Mouse (Mus musculus) frontal cortex, postnatal 25 days (tissue): ENCODE results near the gene Jak2.

ENCODE experiments used
- DNase-seq, 2 experiments: peaks; one replicate each; pipeline ENCODE4 v3.0.0; 2022; ENCODE audit warnings: low spot score in 2 of 2

The Jak2 gene

DNA sequence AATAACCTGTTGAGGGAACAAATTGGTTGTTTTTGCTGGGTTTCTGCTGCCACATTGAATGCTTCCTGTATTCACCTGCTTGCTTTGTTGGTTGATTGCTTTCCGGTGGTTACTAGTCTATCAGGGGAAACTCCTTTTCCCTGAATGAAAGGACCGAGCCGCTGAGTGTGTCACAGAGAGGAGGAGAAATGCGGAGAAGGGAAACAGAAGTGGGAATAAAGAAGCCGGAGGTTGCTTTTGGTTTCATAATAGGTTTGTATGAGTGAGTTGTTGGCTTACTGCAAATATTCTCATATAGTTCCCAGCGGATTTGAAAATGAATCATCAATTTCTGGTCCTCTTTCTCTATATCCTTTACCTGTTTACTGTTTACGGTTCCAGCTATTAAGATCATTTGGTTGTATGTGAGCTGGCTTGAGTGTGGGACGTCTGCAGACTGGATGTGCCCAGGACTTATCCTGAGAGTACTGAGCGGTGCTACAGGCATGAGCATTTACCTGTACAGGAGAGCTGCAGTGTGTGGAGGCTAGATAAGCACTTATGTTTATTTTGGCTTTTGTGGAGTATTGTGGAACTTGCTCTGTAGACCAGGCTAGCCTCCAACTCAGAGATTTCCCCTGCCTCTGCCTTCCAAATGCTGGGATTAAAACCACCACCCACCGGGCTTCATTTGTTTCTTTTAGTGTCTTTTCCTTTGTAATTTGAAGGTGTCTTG lies 1.4 kb downstream of the Jak2 start:
- no peak for DNase-seq

DNA sequence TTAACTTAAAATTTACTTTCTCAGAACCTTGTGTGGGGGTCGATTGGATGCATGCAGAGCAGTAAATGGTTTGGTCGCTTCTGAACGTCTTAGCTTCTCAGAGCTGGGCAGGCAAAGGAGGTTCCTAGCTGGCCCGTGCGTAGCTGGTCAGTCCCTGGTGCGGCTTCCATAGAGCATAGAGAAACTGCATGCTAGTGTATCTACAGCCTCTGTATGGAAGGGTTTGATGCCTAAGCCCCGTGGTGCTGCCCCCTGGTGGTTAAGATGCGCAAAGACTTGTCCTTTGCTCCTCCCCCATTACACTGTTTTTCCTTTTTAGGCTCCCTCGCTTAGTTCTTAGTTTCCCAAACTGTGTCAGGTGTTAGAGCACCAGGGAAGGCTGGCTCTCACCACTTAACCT lies 2.1 kb downstream of the Jak2 start:
- peak; percentile 62 to 83 for DNase-seq

DNA sequence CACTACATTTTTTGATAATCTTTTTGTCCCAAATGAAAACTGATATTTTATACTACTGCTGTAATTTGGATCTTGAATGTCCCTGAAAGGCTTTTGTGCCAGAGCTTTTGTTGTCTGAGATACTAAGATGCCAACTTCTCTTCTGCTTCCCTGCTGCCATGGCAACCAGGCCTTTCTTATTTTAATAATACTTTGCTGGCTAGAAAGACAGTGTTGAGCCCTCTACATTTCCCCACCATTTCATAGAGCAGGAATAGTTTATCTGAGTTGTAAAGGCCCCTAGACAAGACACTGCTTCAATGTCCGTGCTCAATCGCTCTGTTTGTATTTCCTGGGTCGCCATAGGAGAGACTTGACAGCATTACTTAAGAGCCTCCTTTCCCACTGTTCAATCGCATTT lies 3.0 kb downstream of the Jak2 start:
- no peak for DNase-seq

DNA sequence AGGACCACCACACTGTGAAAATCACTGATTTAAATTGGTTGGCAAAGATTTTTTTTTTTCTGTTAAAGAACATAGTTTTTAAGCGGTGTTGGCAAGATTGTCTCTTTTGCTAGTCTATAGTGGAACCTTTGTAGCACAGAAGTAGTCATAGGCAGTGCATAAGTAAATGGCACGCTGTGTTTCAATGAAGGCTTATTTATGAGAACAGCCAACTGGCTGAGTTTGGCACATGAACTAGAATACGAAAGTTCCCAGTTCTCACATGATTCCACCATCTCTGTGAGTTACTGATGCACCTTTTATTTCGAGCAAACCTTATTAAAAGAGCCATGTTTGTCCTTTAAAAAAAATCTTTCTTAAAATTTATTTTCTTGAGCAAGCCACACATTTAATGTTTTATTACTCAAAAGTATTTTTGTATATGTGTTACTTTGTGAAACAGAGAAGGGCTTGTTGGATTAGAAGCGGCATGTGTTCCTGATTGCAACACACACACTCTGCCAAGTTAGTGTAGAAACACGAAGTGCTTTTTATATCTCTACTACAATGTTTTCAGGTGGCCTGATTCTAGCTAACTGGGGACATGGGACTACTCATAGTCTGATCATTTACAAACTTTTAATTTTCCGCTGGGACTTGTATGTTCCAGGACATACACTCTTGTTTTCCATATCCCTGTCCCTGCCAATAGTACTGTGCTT lies 3.8 kb downstream of the Jak2 start:
- no peak for DNase-seq

DNA sequence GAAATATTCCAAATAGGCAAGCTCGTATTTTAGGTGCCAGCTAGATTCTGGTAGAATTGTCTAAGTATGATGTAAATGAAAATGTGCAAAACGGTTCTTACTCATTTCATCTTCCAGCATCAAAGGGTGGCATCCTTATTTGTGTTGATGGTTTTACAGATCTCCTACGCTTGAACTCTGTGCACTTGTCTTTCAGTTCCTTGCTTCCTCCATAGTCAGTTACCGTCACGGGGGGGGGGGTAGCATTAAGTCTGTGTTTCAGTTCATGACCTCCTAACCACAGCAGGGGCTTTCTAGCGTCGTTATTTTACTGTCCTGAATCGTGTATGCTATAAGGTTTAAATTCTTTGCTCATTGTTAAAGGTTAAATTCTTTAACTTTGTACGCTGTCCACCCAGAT lies 10.0 kb downstream of the Jak2 start:
- DNase-seq = no peak

DNA sequence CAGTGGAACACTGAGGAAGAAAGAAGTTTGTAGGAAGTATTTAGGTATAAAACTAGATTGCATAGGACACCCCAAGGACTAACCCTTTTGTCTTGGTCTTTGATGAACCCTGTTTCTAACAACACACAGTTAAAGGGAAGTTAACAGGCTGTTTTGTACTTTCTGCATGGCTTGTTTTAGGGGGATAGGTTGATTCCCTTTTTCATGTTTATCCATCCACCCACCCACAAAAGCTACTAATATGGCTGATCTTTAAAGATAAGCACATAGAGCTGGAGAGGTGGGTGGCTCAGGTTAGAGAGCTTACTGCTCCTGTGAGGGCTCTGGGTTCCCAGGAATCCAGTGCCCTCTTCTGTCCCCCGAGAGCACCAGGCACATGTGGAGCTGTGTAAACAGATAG lies 11.9 kb downstream of the Jak2 start:
- DNase-seq = no peak

DNA sequence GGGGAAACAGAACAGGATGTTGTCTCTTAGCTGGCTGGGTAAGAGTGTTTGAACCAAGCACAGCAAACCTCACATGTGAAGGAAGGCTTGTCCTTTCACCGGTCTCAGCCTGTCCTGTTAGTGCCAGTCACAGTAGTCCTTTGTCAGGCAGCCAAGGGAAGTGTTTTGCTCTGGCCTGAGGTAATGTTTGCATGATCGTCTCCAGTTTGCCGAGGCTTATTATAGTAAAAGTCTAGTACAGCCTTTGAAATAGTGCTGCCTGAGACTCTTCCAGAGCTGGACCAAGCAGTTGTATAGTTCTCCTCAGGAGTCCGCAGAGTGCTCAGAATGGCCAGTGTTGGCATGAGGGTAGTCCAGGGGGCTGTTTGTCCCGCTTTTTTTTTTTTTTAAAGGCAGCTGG lies 13.9 kb downstream of the Jak2 start:
- no peak for DNase-seq

DNA sequence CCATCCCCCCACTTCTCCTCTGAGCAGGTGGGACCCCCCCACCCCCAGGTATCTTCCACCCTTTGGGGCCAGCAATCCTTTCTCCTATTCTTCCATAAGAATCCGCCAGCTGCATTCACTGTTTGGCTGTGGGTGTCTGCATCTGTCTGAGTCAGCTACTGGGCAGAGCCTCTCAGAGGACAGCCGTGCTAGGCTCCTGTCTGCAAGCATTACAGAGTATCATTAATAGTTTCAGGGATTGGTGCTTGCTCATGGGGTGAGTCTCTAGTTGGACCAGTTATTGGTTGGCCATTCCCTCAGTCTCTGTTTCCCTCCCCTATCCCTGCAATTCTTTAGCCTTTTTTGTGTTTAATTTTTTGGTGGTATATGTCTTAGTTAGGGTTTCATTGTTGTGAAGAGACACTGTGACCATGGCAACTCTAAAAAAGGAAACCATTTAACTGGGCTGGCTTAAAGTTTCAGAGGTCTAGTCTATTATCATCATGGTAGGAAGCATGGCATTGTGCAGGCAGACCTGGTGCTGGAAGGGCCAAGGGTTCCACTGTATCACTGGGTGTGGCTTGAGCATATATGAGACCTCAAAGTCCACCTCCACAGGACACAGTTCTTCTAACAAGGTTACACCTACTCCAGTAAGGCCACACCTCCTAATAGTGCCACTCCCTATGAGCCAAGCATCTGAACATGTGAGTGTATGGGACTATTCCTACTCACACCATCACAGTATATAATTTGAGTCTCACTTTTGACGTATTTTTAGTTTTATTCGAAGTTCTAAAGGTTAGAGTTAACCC lies 15.6 kb downstream of the Jak2 start:
- DNase-seq = no peak

DNA sequence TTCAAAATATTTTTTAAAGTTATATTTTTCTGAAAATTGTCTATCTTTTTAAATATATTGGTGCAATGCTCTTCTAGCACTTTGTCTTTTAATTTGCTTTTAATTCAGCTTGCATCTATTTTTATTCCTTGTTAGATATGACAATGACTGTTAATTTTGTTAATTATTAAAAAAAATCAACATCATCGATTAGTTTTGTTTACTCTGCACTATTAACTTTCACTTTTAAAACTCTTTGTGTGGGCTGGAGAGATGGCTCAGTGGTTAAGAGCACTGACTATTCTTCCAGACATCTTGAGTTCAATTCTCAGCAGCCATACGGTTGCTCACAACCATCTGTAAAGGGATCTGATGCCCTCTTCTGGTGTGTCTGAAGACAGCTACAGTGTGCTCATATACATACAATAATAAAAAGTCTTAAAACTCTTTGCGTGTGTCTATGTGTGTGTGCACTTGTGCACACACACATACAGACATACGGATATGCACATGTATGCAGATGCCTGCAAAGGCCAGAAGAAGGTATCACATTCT lies 17.2 kb downstream of the Jak2 start:
- DNase-seq = no peak

DNA sequence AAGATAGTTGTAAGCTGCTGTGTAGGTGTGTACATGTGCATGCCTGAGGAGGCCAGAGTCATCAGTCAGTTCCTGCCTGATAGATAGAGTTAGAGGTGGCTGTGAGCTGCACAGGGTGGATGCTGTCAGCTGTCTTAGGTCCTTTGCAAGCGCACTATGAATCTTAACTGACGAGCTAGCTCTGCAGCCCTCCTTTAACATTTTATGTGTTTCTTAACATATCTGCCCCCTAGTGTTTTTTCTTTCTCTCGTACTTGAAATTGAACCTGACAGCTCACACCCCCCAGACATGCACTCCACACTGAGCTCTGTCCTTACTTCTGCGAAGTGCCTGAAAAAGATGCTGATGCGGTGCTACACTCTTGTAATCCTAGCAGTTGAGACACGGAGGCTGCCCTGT lies 18.6 kb downstream of the Jak2 start:
- DNase-seq = no peak

DNA sequence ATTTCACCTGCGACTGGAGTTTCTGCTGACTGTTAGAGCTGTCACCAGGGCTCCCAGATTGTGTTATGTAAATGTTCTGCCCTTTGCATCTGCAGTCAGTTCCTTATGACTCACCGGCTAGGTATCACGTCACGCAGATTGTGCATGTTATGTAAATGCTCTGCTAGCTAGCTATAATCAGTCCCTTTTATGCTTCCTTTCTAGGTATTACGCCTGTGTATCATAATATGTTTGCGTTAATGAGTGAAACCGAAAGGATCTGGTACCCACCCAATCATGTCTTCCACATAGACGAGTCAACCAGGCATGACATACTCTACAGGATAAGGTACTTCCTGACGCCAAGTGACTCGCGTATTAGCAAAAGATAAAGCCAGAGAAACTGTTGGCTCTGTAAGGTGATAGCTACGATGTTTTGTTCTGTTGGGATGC lies 19.5 kb downstream of the Jak2 start:
- DNase-seq = no peak

DNA sequence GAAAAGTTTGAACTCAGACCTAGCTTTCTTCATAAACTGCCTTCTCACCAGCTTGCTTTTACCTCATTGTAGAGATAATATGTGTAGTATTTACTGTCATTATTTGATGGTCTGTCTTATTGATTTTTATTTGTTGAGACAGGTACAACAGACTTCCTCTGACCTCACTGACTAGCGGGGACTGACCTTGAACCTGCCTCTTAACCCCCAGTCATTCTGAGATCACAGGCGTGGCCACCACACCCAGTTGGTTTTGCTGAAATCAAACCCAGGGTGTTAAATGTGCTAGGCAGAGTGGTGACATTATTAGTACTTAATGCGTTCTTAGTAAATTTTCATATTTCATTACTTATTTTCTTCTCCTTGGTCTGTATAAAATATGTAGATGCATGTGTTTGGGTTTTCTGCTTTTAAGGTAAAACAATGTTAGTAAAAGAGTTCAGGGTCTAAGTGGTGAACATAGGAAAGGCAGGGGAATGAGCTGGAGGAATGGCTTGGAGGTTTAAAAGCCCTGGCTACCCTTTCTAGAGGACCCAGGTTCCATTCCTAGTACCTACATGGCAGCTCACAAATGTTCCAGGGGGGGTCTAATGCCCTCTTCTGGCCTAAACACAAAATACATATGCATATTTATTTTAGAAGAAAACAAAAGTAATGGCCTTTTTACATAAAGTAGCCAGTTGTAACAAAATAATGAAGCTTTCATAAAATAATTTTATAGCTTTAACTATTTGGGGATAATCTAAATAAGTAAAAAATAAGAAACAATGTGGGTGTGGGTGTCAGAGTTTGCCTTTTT lies 20.6 kb downstream of the Jak2 start:
- DNase-seq = no peak

DNA sequence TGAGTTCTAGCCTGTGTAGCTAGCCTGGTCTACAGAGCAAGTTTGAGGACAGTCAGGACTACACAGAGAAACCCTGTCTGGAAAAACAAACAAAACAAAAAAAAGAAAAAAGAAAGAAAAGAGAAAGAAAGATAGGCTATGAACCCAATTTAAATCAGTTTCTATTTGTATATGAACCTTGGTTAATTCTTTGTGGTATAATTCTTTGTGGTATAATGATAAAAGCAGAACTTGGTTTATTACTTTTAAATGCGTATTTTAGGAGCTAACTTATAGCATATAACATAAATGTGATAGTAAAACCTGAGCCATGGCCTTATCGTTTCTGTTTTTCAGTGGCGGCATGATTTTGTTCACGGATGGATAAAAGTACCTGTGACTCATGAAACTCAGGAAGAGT lies 24.8 kb downstream of the Jak2 start:
- DNase-seq = no peak

DNA sequence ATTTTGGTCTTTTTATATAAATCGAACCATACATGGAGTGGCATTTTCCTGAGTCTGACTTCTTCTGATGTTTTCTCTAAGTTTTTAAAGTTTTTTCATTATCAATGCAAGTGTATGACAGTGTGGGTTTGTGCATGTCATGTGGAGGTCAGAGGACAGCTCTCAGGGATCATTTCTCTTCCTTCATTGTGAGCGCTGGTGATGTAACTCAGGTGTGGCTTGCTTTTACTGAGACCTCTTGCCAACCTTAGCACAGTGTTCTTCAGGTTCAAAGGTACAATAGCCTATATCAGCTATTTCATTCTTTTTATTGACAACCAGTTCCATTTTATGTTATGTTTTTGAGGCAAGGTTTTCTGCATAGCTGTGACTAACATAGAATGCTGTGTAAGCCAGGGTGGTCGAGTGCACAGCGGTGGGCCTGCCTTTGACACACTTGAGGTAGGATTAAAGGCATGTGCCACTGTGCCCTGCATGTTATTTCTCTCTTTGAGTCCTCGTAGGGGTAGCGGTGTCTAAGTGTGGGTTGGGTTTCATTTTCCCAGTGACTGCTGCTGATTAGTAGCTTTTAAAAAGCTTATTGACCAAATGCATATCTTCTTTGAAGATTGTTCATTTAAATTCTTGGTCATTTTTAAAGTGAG lies 27.4 kb downstream of the Jak2 start:
- no peak for DNase-seq

DNA sequence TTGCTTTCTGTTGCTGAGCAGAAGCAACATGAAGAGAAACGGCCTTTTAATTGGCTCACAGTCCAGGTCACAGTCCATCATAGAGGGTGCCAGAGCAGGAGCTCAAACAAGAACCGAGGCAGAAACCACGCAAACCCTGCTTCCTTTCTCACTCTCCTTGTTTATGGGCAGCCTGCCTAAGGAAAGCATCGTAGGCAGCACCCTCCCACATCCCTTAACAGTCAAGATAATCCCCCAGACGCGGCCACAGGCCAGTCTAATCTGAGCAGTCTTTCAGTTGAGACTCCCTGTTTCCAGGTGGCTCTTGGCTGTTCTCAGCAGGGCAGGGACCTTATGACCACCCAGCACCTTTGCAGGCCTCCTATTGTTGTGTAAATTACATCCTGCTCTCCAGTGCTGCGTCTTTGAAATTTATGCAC lies 33.8 kb downstream of the Jak2 start:
- DNase-seq = no peak

DNA sequence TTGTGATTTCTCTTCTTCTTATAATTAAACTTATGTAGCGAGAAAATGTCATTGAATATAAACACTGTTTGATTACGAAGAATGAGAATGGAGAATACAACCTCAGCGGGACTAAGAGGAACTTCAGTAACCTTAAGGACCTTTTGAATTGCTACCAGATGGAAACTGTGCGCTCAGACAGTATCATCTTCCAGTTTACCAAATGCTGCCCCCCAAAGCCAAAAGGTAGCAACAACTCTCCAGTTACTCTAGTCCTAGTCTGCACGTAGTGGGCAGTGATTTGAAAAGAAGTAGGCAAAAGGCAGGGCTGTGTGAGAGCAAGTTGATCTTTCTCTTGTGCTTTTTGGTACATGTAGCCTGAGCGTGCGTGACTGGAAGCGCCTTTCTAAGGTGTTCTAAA lies 36.2 kb downstream of the Jak2 start:
- DNase-seq = no peak

DNA sequence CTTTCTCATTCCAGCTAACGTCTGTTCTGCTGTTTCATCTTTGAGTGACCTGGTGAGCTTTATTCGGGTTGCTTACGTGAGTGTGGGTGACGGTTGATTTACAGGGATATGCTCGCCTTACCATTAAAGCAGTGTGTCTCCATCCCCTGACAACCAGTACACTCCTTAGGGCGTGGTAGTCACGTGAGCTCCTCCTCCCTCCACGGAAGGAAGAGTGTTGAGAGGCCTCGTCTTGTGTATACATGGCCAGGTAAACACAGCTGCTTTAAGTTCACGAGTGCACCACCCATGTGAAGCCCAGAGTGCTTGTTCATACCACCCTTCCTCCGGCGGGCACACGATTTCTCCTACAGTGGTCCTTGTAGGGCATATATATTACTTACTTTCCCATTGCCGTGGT lies 39.9 kb downstream of the Jak2 start:
- DNase-seq = no peak

DNA sequence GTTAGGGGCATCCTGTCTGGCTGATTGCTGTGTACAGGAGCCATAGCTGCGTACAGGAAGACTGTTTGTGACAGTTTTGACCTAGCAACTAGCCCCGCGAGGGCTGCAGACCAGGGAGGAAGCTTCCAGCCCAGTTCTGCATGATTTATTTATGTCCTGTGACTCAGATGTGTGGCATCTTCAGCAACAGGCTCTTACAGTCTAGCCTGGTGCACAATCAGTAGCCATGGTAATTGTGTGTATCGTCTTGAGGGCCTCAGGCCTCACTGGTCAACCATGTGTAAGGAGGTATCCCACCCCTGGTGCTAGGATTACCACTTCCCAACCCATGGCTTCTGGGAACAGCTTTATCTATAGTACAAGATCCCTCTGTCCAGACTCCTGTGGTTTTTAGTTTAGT lies 40.9 kb downstream of the Jak2 start:
- no peak for DNase-seq

DNA sequence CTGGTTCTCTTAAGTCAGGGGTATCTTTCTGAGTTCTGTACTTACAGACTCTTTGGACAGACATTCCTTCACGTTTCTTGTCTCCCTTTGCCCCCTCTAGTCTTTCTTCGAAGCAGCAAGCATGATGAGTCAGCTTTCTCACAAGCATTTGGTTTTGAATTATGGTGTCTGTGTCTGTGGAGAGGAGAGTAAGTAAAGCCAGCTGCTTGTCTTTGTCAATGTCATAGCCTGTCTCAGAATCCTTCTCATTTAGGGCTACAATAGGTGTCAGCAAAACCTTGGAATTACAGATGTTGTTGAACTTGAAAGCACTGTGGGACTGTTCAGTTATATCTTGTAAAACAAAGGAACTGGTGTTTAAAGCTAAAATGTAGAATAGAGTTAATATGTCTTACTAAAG lies 43.1 kb downstream of the Jak2 start:
- DNase-seq = no peak

DNA sequence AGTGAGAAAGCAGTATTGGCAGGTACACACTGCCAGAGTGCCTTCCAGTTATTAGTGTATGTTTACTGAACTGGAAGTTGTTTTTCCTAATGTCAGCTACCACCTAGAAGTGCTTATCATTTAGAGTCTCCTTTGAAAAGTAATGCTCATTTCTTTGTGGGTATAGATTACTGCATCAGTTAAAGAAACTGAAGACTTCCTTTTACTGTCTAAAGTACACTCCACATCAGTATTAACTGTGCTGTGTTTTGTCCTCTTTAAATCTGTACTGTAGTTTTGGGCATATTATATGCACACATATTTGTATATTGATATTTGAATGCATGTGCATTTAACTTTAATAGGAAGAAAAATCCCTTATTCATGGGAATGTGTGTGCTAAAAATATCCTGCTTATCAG lies 44.5 kb downstream of the Jak2 start:
- no peak for DNase-seq

DNA sequence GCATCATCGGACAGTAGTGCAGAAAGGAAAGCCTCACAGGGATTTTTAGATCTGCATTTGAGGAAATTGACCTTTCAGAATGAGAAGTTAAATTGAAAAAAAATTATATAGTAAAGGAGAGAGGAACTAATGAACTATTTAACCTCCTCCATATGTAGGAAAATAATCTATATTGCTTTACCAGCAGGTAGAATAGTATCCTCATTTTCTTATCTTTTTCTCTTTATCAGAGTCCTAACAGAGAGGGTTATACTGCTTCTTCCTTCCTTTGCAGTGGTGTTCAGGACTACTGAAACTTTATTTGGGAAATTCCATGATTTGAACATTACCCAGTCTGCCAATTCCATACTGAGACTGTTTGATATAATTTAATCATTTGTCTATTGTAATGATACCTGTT lies 45.7 kb downstream of the Jak2 start:
- no peak for DNase-seq
